Mouse (Mus musculus) hindbrain, embryonic 11.5 days (tissue): ENCODE results near the gene Gabarapl2. TPM values are rescaled to one million over a fixed set of nuclear protein-coding genes. Genes with fewer than 3 reads are reported as not detected.

Source experiments
- ATAC-seq: fragments of 200-750 bp; cut with Nextera tagmentation; 2 replicates; pipeline ENCODE4 v1.8.0; 2017; ENCODE audit warnings: mild to moderate bottlenecking, moderate TSS enrichment, moderate library complexity; ENCODE audit not compliant: low FRiP score
- DNase-seq: peaks from one replicate; pipeline ENCODE4 v3.0.0-alpha.2; 2015; ENCODE audit warnings: low spot score
- H3K27ac ChIP-seq: fragments of 300-500 bp; sonication (generic); 2 replicates; pipeline ENCODE4 v1.5.1; 2014; ENCODE audit warnings: mild to moderate bottlenecking, low read depth, low read length
- H3K27me3 ChIP-seq: fragments of 300-500 bp; sonication (generic); 2 replicates; pipeline ENCODE4 v1.6.1; 2014; ENCODE audit warnings: mild to moderate bottlenecking, low read length, moderate library complexity, mixed read lengths; ENCODE audit not compliant: control insufficient read depth, insufficient read depth
- H3K36me3 ChIP-seq: fragments of 300-500 bp; sonication (generic); 2 replicates; pipeline ENCODE4 v1.6.1; 2014; ENCODE audit warnings: mild to moderate bottlenecking, low read length, moderate library complexity, mixed read lengths; ENCODE audit not compliant: control insufficient read depth, insufficient read depth
- H3K4me1 ChIP-seq: fragments of 300-500 bp; sonication (generic); replicated peaks from 2 replicates; pipeline ENCODE4 v1.6.1; 2014; ENCODE audit warnings: low read length, mixed read lengths; ENCODE audit not compliant: control insufficient read depth, insufficient read depth
- H3K4me2 ChIP-seq: fragments of 300-500 bp; sonication (generic); replicated peaks from 2 replicates; pipeline ENCODE4 v1.6.1; 2014; ENCODE audit warnings: mild to moderate bottlenecking, low read depth, low read length
- H3K4me3 ChIP-seq: fragments of 300-500 bp; sonication (generic); 2 replicates; pipeline ENCODE4 v1.5.1; 2014; ENCODE audit warnings: low read depth, low read length
- H3K9ac ChIP-seq: fragments of 300-500 bp; sonication (generic); 2 replicates; pipeline ENCODE4 v1.6.1; 2014; ENCODE audit warnings: low read depth, low read length
- H3K9me3 ChIP-seq: fragments of 300-500 bp; sonication (generic); 2 replicates; pipeline ENCODE4 v1.6.1; 2016; ENCODE audit warnings: low read length; ENCODE audit not compliant: control insufficient read depth
- WGBS: fragments of 180-500 bp; shearing (Covaris S2); extraction: QIAGEN DNeasy Blood & Tissue Kit; methylation state at CpG from one replicate; pipeline ENCODE4 v1.1.7; 2014; 5-methylcytosine and 5-hydroxymethylcytosine counted together
- polyA plus RNA-seq: library from polyadenylated mRNA; unstranded; fragments of >200 nt; fragmentation: Nextera tagmentation; extraction: Ambion mirVana; gene quantifications from 2 replicates; pipeline ENCODE4 v1.2.1, GENCODE M21; 2014

The Gabarapl2 gene
- polyA plus RNA-seq, 1 experiment from 2014 or later = 351 TPM

- H3K27ac ChIP-seq = no peak overlapping the region
- H3K27me3 ChIP-seq = no peaks in the 10 kb centered on the region
- no peak for ATAC-seq
- no peaks in the 10 kb centered on the region for H3K4me1 ChIP-seq
- no peak overlapping the region for H3K4me3 ChIP-seq
- 0 out of 2 replicates have a peak, but pooled peaks cover 3% of the 10 kb centered on the region for H3K36me3 ChIP-seq
- H3K9ac ChIP-seq = no peak overlapping the region
- no peak overlapping the region for H3K4me2 ChIP-seq
- no peaks in the 10 kb centered on the region for H3K9me3 ChIP-seq
- WGBS = 85% methylated on average over 10 of the region's 10 CpGs
- no peak for DNase-seq
These were observed 28.0 kb downstream of the Gabarapl2 start for GRCm38 (mm10) chr8:111968541-111968940.

- Histone ChIP-seq H3K27ac (no peak overlapping the region), H3K4me1 (no peaks in the 10 kb centered on the region), H3K9me3 (no peaks in the 10 kb centered on the region), H3K4me3 (no peak overlapping the region), H3K4me2 (no peak overlapping the region), H3K9ac (no peak overlapping the region), H3K27me3 (no peaks in the 10 kb centered on the region), H3K36me3 (0 out of 2 replicates have a peak, but pooled peaks cover 3% of the 10 kb centered on the region)
- ATAC-seq = no peak
- 53% methylated on average over 5 of the region's 5 CpGs for WGBS
- no peak for DNase-seq
These were observed 28.5 kb downstream of the Gabarapl2 start for GRCm38 (mm10) chr8:111968991-111969390.

GRCm38 (mm10) chr8:111974138-111974537 is 33.6 kb downstream of the Gabarapl2 start:
- Histone ChIP-seq H3K9me3 (no peaks in the 10 kb centered on the region), H3K4me3 (no peak overlapping the region), H3K4me1 (no peaks in the 10 kb centered on the region), H3K36me3 (0 out of 2 replicates have a peak, but pooled peaks cover 3% of the 10 kb centered on the region), H3K4me2 (no peak overlapping the region), H3K27ac (no peak overlapping the region), H3K9ac (no peak overlapping the region), H3K27me3 (no peaks in the 10 kb centered on the region)
- no peak for ATAC-seq
- 99% methylated on average over 12 of the region's 12 CpGs for WGBS
- no peak for DNase-seq

GRCm38 (mm10) chr8:111975706-111976105 is 35.2 kb downstream of the Gabarapl2 start:
- Histone ChIP-seq H3K9me3 (no peaks in the 10 kb centered on the region), H3K27me3 (no peaks in the 10 kb centered on the region), H3K36me3 (0 out of 2 replicates have a peak, but pooled peaks cover 3% of the 10 kb centered on the region), H3K4me2 (no peak overlapping the region), H3K27ac (no peak overlapping the region), H3K9ac (no peak overlapping the region), H3K4me3 (no peak overlapping the region), H3K4me1 (no peaks in the 10 kb centered on the region)
- DNase-seq (no peak), ATAC-seq (no peak)
- WGBS = 98% methylated on average over 2 of the region's 2 CpGs

DNA sequence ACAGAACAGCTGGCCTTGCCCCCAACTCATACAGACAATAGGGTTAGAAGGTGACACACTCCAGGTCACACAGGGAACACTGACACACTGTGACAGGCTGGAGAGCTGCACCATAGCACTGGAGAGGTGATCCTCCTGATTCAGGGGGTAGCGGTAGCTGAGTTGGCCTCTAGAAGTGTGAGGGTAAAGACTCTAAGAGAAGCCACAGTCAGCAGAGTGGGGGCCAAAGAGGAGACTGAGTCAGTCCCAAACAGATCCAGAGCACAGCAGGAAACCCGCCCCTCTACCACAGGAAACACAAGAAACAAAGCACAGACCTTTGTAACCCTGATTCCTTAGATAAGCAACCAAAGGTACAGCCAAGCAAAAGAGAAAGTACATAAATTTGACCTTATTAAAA is 35.8 kb downstream of the Gabarapl2 start:
- Histone ChIP-seq H3K4me1 (no peaks in the 10 kb centered on the region), H3K36me3 (0 out of 2 replicates have a peak, but pooled peaks cover 3% of the 10 kb centered on the region), H3K4me2 (no peak overlapping the region), H3K9ac (no peak overlapping the region), H3K27me3 (no peaks in the 10 kb centered on the region), H3K27ac (no peak overlapping the region), H3K4me3 (no peak overlapping the region), H3K9me3 (no peaks in the 10 kb centered on the region)
- WGBS = 95% methylated on average over 2 of the region's 2 CpGs
- DNase-seq (no peak), ATAC-seq (no peak)

GRCm38 (mm10) chr8:111978147-111978546 is 37.6 kb downstream of the Gabarapl2 start:
- 83% methylated on average over 10 of the region's 10 CpGs for WGBS
- H3K36me3 ChIP-seq = 0 out of 2 replicates have a peak, but pooled peaks cover 3% of the 10 kb centered on the region
- no peak for ATAC-seq

GRCm38 (mm10) chr8:111982116-111982515 is 41.6 kb downstream of the Gabarapl2 start:
- Histone ChIP-seq H3K4me2 (no peak overlapping the region), H3K9me3 (no peaks in the 10 kb centered on the region), H3K9ac (no peak overlapping the region), H3K27me3 (no peaks in the 10 kb centered on the region), H3K4me3 (no peak overlapping the region), H3K27ac (no peak overlapping the region), H3K4me1 (no peaks in the 10 kb centered on the region), H3K36me3 (0 out of 2 replicates have a peak, but pooled peaks cover 2% of the 10 kb centered on the region)
- ATAC-seq (no peak), DNase-seq (no peak)
- WGBS = 81% methylated on average over 7 of the region's 7 CpGs

More at GRCm38 (mm10) chr8:111978147-111978546, 37.6 kb downstream of the Gabarapl2 start:
- DNase-seq = no peak
- no peak overlapping the region for H3K4me2 ChIP-seq
- no peak overlapping the region for H3K27ac ChIP-seq
- H3K9me3 ChIP-seq = no peaks in the 10 kb centered on the region
- H3K4me1 ChIP-seq = no peaks in the 10 kb centered on the region
- H3K9ac ChIP-seq = no peak overlapping the region
- no peak overlapping the region for H3K4me3 ChIP-seq
- no peaks in the 10 kb centered on the region for H3K27me3 ChIP-seq

- Histone ChIP-seq H3K9me3 (no peaks in the 10 kb centered on the region), H3K36me3 (0 out of 2 replicates have a peak, but pooled peaks cover 7% of the 10 kb centered on the region), H3K27me3 (no peaks in the 10 kb centered on the region), H3K4me2 (no peak overlapping the region), H3K27ac (no peak overlapping the region), H3K4me3 (no peak overlapping the region), H3K9ac (no peak overlapping the region), H3K4me1 (no peaks in the 10 kb centered on the region)
- 85% methylated on average over 10 of the region's 10 CpGs for WGBS
- no peak for DNase-seq
- ATAC-seq = no peak
These were observed 44.0 kb downstream of the Gabarapl2 start for GRCm38 (mm10) chr8:111984511-111984910.

- Histone ChIP-seq H3K4me1 (no peaks in the 10 kb centered on the region), H3K9me3 (no peaks in the 10 kb centered on the region), H3K4me3 (no peak overlapping the region), H3K36me3 (peaks cover 15% of the 10 kb centered on the region; the same call in 1 of the 2 replicates), H3K4me2 (no peak overlapping the region), H3K27me3 (no peaks in the 10 kb centered on the region), H3K27ac (no peak overlapping the region), H3K9ac (no peak overlapping the region)
- ATAC-seq (no peak), DNase-seq (peak; percentile 90)
- WGBS = 22% methylated on average over 7 of the region's 7 CpGs
These were observed 49.4 kb downstream of the Gabarapl2 start for GRCm38 (mm10) chr8:111989911-111990310.
